Mouse (Mus musculus) cerebellum, adult 2 months (tissue): ENCODE data around the gene Phldb3. TPM values are rescaled to one million over a fixed set of nuclear protein-coding genes. Genes with fewer than 3 reads are reported as not detected.
"Not testable (repeated sequence)": the region's sequence is repeated elsewhere in the genome, so short reads cannot be mapped to it uniquely, and the experiment has no call there.

Source experiments
- DNase-seq, 2 experiments: peaks; one replicate each; pipeline ENCODE4 v3.0.0; 2021
- H3K27ac ChIP-seq: fragments of 200-500 bp; 2 replicates; pipeline ENCODE4 v1.5.1; 2012; ENCODE audit warnings: low read length, control low read depth, inconsistent platforms; ENCODE audit not compliant: insufficient read depth
- H3K27me3 ChIP-seq: fragments of 200-500 bp; 2 replicates; pipeline ENCODE4 v1.6.1; 2012; ENCODE audit warnings: inconsistent platforms, mild to moderate bottlenecking, low read length, moderate library complexity; ENCODE audit not compliant: control insufficient read depth, insufficient read depth
- H3K4me1 ChIP-seq: fragments of 200-500 bp; 2 replicates; pipeline ENCODE4 v1.6.1; 2011; ENCODE audit warnings: low read length; ENCODE audit not compliant: control insufficient read depth, insufficient read depth
- H3K4me3 ChIP-seq: fragments of 200-500 bp; replicated peaks from 2 replicates; pipeline ENCODE3; 2011; ENCODE audit warnings: mild to moderate bottlenecking, low read depth, low read length, control low read depth; ENCODE audit not compliant: insufficient read depth
- CTCF ChIP-seq: fragments of 200-500 bp; IDR thresholded peaks from 2 replicates; pipeline ENCODE4 v1.5.1; 2011; ENCODE audit warnings: low read depth, mild to moderate bottlenecking, control low read depth, low read length, moderate library complexity, borderline replicate concordance; ENCODE audit not compliant: insufficient read depth
- POLR2A ChIP-seq: fragments of 200-500 bp; IDR thresholded peaks from 2 replicates; pipeline ENCODE4 v1.6.1; 2011; ENCODE audit warnings: low read length, control low read depth, borderline replicate concordance; ENCODE audit not compliant: insufficient read depth
- WGBS: fragments of 180-500 bp; shearing (Covaris S2); methylation state at CpG from one replicate; pipeline ENCODE4 v1.1.7; 2018; 5-methylcytosine and 5-hydroxymethylcytosine counted together
- polyA plus RNA-seq: library from polyadenylated mRNA; depleted of rRNA; stranded (reverse); fragments of >200 nt; gene quantifications from 2 replicates; pipeline ENCODE4 v1.2.3, GENCODE M21; 2012

Phldb3 gene
- polyA plus RNA-seq, 1 experiment: 0.18 TPM

DNA sequence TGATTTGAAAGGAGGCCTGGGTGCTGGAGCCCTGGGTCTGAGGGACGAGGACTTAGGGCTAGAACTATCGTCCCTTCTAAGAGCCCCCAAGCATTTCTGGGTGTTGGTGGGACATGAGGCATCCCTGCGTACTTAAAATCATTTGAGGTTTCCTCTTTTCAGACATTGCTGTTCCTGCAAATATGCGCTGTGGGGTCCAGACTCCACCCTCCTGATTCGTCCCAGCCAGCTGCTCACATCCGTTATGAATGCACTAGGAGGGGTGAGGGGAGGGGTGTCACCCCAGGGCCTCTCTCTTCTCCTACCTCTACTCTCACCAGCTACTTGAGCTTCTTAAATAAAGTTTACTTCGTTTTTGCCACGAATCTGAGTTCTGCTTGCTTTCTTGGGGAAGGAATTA lies 2.0 kb upstream of the Phldb3 start:
- WGBS: 84% methylated on average over 8 of the region's 8 CpGs
- no peak for DNase-seq
- TF ChIP-seq POLR2A (no peak), CTCF (no peak)
- Histone ChIP-seq H3K4me3 (no peak overlapping the region), H3K27ac (no peak overlapping the region), H3K27me3 (peaks cover 9% of the 10 kb centered on the region; the same call in 1 of the 2 replicates), H3K4me1 (peaks cover 4% of the 10 kb centered on the region; the same call in 1 of the 2 replicates)

DNA sequence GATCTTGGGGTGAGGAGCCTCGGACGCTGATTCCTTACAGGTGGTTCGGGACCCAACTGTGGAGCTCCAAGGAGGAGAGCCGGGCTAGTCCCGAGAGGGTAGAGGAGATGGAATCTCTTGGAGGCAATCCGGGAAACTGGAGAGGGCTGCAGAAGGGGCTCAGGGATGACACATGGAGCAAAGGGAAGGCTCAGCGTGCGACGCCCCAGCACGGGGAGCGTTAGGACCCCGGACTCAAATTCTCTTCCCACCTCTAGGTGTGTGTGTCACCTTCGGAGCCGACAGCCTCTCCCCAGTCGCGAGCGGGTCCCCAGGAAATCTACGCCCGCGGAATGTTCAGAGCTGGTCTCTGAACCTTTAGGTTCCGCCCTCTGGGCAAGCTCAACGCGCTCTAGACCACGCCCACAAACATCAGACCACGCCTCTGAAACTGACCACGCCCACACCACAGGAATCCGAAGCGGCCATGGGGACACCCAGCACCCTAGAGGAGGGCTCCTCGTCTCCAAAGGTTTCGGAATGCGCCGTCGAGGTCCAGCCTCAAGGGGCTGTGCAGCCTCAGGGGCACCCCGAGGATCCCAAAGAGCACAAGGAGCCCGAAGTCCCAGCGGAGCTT lies 424 bp downstream of the Phldb3 start:
- H3K27me3 ChIP-seq: peaks cover 9% of the 10 kb centered on the region; the same call in 1 of the 2 replicates
- H3K4me3 ChIP-seq: no peak overlapping the region
- no peak for TF ChIP-seq POLR2A
- no peak for TF ChIP-seq CTCF
- H3K4me1 ChIP-seq: peaks cover 4% of the 10 kb centered on the region; the same call in 1 of the 2 replicates
- no peak for DNase-seq
- no peak overlapping the region for H3K27ac ChIP-seq
- 2% methylated on average over 36 of the region's 36 CpGs for WGBS

DNA sequence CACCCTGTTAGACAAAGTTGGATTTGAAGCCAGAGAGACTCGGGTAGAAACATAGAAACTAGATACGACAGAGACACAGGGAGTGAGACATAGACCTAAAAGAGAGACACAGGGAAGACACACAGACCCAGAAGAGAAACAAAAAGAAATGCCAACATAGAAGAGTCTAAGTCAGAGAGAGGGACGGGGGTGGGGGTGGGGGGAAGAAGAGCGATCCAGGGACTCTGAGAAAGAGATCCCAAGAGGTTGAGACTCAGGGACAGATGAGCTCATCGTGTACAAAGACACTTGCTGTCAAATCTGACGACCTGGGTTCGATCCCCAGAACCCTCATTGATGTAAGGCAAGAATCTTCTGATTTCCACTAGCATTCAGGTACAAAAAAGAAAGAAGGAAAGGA lies 1.1 kb downstream of the Phldb3 start:
- 23% methylated on average over 7 of the region's 7 CpGs for WGBS
- no peak for DNase-seq
- Histone ChIP-seq H3K4me1 (peaks cover 4% of the 10 kb centered on the region; the same call in 1 of the 2 replicates), H3K27me3 (peaks cover 9% of the 10 kb centered on the region; the same call in 1 of the 2 replicates), H3K27ac (no peak overlapping the region), H3K4me3 (no peak overlapping the region)
- no peak for TF ChIP-seq POLR2A
- no peak for TF ChIP-seq CTCF

DNA sequence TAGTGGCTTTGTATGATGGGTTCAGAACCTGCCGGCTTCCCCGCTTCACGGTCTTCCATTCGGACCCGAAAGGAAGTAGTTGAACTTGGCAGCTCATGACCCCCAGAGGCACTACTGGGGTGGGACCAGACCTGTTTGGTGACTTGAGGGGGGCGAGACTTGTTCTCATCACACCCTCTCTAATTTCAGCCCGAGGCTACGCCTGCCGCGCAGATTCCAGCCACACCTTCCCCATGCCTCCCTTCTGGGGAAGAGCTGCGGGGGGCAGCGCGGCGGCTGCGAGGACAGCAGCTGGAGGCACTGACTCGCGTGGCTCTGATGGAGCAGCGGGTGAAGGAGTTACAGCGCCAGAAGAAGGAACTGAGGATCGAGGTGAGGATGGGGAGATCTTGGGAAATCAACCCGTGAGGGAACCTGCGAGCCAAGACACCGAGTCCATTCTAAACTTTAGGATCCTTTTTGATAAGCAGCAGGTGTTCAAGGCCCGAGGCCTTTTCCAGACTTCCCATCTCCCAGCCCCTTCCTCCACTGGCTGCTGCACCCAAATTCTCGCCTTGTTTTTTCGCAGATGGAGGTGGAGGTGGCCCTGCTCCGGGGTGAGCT lies 1.8 kb downstream of the Phldb3 start:
- H3K27ac ChIP-seq: no peak overlapping the region
- no peak overlapping the region for H3K4me3 ChIP-seq
- DNase-seq: no peak
- peaks cover 9% of the 10 kb centered on the region; the same call in 1 of the 2 replicates for H3K27me3 ChIP-seq
- TF ChIP-seq POLR2A: no peak
- no peak for TF ChIP-seq CTCF
- 5% methylated on average over 27 of the region's 27 CpGs for WGBS
- peaks cover 4% of the 10 kb centered on the region; the same call in 1 of the 2 replicates for H3K4me1 ChIP-seq

DNA sequence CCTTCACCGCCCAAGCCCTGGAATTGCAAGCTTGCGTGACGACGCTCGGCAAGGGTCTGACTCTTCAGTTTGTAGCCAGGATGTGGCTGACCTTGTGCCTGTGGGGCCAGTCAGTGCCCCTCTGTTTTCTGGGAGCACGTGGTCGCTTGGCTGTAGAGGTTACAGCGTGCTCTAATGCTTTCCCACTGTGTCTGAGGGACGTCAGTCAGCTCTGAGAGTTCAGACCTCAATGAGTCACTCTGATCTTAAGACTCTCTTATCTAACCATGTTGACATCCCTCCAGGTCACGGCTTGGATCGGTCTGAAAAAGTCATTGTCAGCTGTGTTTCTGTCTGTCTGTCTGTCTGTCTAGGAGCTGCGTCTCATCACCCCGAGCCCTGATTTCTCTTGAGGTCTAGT lies 4.3 kb downstream of the Phldb3 start:
- Histone ChIP-seq H3K4me1 (peaks cover 4% of the 10 kb centered on the region; the same call in 1 of the 2 replicates), H3K27ac (no peak overlapping the region), H3K4me3 (no peak overlapping the region), H3K27me3 (peaks cover 9% of the 10 kb centered on the region; the same call in 1 of the 2 replicates)
- no peak for DNase-seq
- TF ChIP-seq CTCF: no peak
- no peak for TF ChIP-seq POLR2A
- WGBS: 79% methylated on average over 13 of the region's 13 CpGs

DNA sequence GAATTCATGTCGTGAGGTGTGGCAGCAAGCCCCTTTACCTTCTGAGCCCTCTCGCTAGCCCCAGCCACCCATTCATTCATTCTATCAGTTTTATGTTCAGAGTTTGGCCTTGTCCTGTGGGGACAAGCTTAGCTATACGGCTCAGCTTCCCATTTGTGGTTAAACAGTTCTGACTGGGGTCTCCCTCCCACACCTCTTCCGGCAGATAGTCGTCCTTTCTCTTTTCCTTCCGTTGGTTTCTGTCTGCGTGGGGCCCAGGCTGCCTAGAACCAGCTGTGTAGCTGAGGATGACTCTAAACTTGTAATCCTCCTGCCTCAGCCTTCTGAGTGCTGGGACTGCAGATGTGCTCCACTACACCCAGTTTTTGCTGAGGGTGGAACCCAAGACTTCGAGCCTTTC lies 7.2 kb downstream of the Phldb3 start:
- Histone ChIP-seq H3K27ac (no peak overlapping the region), H3K4me1 (no peaks in the 10 kb centered on the region), H3K27me3 (no peaks in the 10 kb centered on the region), H3K4me3 (no peak overlapping the region)
- 83% methylated on average over 8 of the region's 8 CpGs for WGBS
- TF ChIP-seq POLR2A (no peak), CTCF (no peak)
- DNase-seq: no peak

DNA sequence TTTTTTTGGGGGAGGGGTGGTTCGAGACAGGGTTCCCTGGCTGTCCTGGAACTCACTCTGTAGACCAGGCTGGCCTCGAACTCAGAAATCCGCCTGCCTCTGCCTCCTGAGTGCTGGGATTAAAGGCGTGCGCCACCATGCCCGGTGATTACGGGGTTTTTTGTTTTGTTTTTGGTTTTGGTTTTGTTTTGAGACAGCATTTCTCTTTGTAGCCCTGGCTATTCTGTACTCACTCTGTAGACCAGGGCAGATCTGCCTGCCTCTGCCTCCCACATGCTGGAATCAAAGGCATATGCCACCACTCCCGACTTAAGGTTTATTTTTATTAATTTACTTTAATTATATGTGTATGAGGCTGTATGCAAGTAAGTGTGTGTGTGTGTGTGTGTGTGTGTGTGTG lies 7.8 kb downstream of the Phldb3 start:
- not testable (repeated sequence) for H3K4me1 ChIP-seq, H3K27ac ChIP-seq, H3K4me3 ChIP-seq, DNase-seq, H3K27me3 ChIP-seq
- 89% methylated on average over 8 of the region's 8 CpGs for WGBS

DNA sequence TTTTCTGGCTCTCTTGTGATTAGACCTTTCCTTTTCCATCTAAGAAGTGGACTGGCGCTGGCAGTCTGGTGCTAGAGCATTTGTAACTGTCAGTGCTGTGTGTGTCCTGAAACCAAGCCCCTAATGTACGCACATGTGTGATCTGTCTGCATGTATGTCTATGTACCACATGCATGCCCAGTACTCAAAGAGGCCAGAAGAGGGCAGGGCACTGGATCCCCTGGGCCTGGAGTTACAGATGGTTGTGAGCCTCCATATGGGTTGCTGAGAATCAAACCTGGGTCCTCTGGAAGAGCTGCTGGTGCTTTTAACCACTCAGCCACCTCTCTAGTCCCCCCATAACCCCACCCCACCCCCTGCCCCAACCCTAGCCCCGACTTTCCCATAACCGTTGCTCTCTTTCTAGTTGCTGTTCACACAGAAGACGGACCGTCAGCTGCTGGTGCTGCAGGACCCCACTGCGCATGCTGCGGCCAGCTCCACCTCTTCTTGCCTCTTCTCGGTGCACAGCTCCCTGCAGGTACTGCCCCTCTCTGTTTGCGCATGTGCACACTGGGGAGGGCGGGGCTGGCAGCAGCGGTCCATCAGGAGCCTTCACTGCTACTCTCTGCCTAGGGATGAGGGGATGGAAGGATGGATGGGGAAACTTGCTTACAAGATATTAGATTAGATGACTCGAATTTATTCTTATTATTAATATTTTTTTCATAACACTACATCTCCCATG lies 9.3 kb downstream of the Phldb3 start:
- WGBS: 53% methylated on average over 13 of the region's 13 CpGs
- H3K27me3 ChIP-seq: no peaks in the 10 kb centered on the region
- H3K4me3 ChIP-seq: no peak overlapping the region
- DNase-seq: no peak
- TF ChIP-seq CTCF (no peak), POLR2A (no peak)
- H3K4me1 ChIP-seq: no peaks in the 10 kb centered on the region
- no peak overlapping the region for H3K27ac ChIP-seq
